Mouse (Mus musculus): ENCODE measurements around the gene Ccdc77.

Ccdc77 gene

DNA sequence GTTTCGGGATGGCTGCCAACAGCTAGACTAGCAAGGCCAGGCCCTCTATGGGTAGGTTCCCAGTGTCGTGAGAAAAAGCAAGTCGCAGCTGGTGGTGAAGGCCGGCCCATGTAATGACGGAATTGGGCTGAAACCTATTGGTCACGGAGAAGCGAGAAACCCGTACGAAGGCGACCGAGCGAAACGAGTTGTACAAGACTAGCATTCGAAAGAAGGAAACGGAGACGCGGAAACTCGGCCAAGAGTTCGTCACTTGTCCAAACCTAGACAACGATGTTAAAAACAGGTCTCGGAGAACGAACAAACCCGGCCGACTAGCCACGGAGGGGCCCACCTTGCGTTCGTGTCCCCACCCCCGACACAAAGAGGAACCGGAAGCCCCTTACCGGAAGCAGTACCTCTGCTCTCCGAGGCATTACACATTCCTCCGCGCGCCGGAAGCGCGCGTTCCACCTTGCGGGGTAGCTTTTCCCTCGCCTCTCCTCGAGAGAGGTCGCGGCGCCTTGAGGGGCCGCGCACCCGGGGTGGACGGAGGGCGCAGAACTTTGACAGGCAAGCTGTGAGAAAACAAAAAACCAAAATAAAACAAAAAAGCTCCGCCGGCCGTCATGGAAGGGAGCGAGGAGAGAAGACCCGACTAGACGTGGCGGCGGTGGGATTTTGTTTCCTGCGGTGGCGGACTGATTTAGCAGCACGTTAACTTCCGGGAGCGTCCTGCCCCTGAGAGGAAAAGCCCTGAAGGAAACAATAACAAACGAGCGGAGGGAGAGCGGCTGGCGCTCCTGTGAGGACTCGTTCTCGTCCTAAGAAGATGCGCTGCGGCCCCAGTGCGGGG, at the start of gene Ccdc77, which contains the start of gene Kdm5a:
Ccdc77 (minus strand) TSS at position 687 of the 835 bp plus-strand sequence.
Kdm5a (plus strand) TSS at position 437 of the 835 bp plus-strand sequence.
- DNase-seq (ENCODE audit: low spot score) = peak; percentile 93

DNA sequence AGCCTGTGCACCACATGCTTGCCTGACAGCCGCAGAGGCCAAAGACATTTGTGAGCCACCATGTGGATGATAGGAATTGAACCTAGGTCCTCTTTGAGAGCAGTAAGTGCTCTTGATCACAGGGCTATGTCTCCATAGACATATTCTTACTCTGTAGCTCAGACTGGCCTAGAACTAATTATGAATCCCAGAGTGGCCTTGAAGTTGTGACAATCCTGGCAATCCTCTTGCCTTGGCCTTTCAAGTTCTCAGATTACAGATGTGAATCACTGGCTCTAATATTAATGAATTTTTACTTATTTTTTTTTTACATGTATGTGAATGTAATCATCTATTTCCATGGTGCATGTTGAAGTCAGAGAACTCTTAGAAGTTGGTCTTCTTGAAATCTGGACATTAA, 39.8 kb upstream of the Ccdc77 start:
- DNase-seq (ENCODE audit: low spot score) = no peak

DNA sequence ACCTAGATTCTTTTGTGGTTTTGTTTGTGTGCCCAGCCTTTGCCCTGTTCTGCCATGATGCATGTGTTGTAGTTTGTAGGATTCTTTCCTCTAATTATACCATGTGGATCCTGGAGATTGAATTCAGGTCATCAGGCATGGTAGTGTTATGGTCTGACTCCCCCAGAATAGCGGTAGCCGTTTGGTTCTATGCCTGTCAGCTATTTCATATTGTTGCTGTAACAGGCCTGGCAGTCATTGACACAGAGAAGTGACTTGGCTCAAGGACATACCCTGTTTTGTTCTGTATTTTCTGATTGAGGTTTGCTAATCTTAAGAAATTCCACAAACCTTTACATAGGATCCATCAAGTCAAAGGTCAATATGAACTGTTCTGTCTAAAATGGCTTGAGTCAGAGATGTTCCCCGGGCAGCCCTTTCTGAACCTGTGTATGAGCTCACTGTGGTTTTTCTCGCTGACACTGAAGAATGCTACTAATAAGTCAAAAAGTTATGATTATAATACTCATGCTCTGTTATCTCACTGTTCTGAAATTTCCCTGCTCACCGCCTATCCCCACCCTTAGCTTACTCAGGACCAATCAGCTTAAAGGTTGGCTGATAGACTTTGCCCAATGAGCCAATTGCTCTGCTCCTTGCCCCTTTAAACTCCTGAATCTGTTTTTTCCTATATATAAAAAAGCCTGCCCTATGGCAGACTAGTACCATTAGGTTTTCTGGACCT, 31.6 kb upstream of the Ccdc77 start:
- no peak for DNase-seq (ENCODE audit: low spot score)

DNA sequence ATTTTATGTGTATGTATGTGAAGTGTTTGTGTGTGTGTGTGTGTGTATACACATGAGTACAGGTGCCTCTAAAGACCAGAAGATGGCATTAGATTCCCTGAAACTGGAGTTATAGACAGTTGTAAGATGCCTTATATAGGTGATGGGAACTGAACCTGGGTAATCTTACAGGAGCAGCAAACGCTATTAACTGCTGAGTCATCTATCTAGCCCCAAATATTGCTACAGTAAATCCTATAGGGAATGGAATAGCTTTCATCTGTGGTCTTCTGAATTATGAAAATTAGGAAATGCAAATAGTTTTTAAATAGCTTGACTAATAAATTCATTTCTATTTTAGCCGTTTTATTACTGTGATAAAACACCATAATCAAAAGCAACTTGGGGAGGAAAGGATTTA, 28.6 kb upstream of the Ccdc77 start:
- no peak for DNase-seq (ENCODE audit: low spot score)

DNA sequence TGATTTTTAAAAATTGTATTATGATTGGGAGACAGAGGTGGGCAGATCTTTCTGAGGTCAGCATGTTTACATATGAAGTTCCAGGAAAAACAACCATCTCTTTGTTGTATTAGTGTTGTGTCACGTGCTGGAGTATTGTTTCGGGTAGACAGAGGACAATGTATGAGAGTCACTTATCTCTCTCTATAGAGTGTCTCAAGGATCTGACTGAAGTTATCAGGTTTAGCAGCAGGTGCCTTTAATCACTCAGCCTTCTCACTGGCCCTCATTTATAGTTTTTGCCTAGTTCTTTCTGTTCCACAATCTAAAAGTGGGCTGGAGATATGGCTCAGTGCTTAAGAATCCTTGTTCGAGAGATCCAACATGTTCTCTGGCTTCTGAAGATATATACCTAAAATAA, 25.9 kb upstream of the Ccdc77 start:
- DNase-seq (ENCODE audit: low spot score) = no peak

DNA sequence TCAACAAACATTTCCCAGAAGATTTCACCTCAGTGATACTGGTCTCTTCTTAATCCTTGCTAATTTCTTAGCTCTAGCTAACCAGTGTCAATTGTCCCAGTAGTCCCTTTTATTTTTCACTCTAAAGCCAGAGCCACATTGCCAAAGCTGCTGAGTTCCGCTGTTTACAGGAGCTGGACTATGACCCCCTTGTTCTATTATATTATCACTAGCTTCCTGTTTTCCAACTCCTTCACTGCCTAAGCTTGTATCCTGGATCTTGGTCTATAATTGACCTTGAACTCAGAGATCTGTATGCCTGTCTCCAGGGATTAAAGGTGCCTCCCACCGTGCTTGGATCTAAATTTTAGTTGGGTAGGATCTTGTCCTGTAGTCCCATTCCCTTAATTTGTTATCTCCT, 12.6 kb upstream of the Ccdc77 start:
- no peak for DNase-seq (ENCODE audit: low spot score)

DNA sequence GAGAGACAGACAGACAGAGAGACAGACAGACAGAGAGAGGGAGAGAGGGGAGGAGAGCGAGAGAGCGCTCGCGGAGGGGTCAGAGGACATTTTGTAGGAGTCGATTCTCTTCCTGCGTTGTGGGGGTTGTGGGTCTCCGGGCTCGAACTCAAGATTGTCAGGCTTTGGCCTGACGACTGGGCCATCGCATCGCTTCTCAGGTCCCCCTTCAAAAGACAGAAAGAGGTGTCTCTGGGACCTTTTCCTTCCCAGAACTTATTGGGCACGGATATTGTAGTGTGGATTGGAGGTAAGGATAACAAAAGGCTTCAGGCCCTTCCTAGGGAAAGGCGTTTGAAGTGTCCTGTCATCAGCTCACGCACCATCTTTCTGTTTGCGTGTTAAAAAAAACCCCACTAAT, 877 bp upstream of the Ccdc77 start:
- peak; percentile 16 for DNase-seq (ENCODE audit: low spot score)

DNA sequence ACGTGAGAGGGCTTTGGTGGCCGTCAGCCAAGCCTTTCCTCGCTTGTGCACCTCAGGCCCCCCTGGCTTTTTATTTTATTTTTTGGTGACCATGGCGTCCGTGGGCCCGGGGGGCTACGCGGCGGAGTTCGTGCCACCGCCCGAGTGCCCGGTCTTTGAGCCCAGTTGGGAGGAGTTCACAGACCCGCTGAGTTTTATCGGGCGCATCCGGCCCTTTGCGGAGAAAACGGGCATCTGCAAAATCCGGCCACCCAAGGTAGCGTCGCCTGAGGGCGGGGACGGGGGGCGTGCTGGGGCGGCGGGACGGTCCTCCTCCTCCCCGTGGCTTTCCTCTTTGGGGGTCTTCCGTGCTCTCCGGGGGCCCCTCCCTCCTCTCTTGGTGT, 340 bp upstream of the Ccdc77 start:
- no peak for DNase-seq (ENCODE audit: low spot score)

DNA sequence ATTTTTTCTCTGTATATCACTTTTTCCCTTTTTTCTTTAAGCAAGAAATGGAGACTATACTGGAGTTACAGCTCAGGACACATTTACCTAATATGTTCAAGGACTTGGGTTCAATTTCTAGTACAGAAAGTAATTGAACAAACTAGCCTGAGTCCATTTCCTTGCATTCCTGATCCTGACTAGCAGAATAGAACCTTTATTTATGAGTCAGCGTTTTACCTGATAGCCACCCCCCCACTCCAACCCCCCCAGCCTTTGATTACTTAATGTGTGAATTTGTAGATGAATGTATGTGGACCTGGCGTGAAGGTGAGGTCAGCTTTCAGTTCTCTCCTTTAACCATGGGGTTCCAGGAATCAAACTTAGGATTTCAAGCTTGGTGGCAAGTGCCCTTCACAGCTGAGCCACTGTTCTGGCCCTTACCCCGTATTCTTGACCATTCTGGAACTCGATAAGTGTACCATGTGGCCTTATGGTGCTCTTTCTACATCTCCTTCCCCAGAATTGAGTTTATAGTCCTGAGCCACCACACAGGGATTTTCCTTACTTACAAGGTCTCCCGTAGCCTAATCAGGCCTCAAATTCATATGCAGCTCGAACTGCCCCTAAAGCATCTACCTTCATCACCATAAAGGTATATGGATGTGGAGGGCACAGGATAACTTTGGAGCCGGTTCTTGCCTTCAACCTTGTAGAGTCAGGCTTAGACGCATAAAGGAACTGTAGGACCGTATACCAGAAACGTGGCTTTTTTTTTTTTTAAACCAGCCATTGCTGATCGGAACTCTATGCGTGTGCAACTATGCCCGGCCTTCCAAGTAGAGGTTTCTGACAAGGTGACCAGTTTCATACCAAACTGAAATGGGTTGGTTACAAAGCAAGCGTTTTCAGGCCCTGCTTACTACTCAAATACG, 1.1 kb downstream of the Ccdc77 start:
- DNase-seq (ENCODE audit: low spot score) = no peak

DNA sequence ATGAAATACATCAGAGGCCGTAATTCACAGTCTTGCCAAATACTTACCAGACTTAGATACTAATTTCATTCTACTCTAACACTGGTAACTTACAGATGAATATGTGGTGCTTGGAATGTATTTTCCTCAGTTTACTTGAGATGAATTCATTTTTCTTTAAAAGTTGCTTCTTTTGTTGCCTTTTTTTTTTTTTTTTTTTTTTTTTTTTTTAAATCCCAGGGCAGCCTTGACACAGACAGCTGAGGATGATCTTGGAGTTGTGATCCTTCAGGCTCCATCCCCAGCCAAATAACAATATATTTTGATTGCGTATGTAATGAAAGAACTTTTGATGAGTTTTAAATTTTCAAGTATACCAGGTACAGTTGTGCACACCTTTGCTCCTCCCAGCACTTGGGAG, 2.0 kb downstream of the Ccdc77 start:
- DNase-seq (ENCODE audit: low spot score) = no peak

DNA sequence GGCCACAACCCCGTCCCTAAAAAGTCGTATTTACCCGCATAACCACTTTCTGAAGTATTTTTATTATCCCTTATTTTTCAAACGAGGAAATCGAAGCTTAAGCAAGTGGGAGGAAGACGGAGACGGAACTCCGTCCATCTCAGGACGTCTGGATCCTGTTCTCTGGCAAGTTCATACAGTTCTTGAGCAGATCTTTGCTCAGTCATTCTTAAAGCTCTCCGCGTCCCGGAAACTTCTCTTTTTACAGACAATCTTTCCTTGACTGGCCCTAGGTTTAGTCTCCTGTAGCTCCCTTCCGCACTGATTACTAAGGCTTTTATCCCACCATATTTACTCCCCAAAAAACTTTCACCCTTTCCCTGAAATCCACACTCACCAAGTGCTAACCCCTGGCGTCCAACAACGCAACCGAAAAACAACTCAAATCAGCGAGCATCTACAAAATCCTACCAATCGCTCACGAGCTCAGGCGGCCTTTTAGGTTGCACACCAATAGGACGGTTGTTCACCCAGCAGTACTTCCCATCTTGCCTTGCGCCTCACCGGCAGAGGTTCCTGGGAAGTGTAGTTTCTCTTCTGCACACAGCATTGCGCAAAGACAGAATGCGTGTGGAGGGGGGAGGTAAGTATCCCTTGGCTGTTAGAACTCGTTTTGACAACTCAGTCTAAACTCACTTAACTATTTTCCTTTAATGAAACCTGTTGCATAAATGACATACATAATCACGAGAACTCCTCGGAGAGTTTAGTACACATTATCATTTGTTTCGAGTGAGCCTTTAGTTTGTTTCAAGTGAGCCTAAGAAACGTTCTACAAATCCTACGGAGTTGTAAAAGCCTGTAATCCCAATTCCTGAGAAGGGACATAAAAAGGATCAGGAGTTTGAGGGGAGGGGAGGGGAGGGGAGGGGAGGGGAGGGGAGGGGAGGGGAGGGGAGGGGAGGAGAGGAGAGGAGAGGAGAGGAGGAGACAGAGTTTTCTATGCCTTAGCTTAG, 6.9 kb downstream of the Ccdc77 start:
- DNase-seq (ENCODE audit: low spot score) = peak; percentile 96

DNA sequence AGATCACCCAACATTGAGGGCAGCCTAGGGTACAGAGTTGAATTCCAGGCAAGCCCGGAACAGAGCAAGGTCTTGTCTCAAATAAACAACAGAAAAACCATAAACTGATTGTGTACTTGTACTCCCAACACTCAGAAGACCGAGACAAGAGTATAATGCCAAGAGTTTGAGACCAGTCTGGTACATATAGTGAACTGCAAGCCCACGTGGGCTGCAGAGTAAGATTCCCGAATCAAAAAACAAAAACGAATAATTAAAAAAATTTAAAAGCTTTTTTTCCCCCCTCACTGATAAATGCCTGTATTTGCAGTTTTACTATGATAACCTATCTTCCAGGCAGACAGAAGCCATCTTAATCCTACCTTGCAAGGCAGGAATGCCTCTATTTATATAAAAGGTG, 7.7 kb downstream of the Ccdc77 start:
- no peak for DNase-seq (ENCODE audit: low spot score)

DNA sequence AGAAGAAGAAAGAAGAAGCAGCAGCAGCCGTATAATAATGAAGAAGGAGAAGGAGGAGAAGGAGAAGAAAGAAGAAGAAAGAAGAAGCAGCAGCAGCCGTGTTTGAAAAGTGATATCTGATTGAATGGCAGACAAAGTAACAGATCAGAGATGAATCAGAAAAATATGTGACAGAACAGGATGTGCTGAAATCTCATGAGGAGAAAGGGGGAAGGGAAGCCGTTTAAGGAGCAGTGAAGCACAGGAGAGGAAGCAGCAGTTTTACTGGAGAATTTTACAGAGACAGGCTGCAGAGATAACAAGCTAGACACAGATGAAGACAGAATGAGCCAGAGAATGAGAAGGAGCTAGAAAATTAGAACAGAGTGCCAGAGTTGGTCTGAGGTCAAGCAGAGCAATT, 15.2 kb downstream of the Ccdc77 start:
- DNase-seq (ENCODE audit: low spot score) = no peak

DNA sequence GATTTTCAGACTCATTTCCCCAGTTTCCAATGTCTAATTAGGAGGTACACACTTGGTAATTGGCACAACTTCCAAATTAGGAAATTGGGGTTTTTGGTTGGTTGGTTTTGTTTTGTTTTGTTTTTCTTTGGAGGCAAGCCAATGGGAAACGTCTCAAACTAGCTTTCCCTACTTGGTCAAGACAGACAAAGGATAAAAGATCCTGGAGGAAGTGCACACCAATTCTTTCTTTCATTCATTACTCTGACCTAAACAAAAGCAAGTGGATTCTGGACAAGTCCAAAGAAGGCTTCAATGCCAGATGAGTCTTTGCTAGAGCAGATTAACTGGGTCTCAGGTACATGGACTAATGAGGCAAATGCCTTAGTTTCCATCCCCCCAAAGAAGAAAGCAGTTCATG, 20.2 kb downstream of the Ccdc77 start:
- no peak for DNase-seq (ENCODE audit: low spot score)

DNA sequence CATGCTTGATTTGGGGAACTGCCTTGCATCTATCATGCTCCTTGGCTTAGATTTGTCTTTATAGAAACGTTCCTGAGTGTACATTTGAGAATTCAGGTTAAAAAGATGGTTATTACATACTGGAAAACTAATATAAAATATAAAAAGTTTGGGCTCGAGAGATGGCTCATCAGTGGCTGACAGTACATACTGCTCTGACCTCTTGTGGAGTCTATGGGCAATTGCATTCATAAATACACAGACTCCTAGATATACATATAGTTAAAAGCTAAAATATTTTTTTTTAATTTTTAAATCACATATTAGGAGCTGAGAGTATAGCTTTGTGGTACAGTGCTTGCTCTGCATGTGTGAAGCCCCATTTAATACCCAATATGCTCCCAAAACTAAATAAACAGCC, 31.8 kb downstream of the Ccdc77 start:
- no peak for DNase-seq (ENCODE audit: low spot score)

DNA sequence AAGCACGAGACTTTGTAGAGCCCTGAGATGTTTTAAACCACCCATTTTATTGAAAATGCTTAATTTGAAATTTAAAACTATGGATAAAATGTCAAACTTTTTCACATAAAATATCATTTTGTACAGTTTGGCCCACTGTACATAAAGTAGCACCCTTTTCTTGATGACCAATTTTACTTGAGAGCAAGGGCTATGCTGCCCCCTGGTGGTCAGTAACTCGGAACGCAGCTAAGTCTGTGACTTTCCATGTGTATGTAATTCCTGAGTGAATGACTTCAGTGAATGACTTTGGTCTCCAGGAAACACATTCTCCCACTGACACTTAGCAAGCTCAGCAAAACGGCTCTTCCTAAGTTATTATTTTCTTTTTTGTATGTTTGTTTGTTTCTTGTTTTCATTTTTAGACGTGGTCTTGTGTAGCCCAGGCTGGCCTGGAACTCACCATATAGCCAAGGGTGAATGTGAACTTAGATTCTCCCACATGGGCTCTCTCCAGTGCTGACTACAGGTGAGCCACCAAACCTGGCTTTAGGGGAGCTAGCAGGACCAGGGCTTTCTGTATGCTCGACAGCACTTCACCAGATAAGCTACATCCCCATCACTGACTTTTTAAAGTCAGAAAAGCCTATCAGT, 39.8 kb downstream of the Ccdc77 start:
- DNase-seq (ENCODE audit: low spot score) = peak; percentile 92

DNA sequence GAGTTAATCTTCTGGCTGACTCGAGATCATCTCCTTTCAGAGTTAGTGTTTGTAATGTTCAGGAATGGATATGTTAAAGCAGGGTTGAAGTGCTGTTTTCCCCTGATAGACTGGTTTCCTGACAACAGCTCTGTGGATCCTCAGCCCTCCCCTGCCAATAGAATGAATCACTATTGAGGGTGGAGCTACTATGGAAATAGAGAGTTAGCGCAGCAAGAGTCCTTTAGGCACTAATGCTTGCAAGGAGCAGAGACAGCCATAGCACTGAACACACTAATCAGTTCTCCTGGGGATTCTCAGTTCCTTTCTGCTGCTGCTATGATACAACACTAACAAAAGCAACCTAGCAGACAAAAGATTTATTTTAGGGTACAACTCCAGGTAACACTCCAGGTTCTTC, 43.8 kb downstream of the Ccdc77 start:
- DNase-seq (ENCODE audit: low spot score) = no peak

DNA sequence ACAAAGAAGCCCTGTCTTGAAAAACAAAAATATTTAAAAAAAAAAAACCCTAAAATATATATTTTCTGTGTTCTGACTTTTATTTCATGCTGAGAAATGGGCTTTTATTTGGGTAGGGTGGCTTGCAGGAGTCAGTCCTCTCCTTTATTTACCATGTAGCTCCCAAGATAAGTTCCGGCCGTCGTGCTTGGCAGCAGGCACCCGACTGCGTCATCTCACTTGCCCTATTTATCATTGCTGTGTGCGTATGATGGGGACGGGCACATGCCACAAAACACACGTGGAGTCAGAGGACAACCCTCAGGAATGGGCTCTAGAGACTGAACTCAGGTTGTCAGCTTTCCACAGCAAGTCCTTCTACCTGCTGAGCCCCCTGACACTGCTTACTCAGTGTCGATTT, 45.0 kb downstream of the Ccdc77 start:
- DNase-seq (ENCODE audit: low spot score) = no peak

DNA sequence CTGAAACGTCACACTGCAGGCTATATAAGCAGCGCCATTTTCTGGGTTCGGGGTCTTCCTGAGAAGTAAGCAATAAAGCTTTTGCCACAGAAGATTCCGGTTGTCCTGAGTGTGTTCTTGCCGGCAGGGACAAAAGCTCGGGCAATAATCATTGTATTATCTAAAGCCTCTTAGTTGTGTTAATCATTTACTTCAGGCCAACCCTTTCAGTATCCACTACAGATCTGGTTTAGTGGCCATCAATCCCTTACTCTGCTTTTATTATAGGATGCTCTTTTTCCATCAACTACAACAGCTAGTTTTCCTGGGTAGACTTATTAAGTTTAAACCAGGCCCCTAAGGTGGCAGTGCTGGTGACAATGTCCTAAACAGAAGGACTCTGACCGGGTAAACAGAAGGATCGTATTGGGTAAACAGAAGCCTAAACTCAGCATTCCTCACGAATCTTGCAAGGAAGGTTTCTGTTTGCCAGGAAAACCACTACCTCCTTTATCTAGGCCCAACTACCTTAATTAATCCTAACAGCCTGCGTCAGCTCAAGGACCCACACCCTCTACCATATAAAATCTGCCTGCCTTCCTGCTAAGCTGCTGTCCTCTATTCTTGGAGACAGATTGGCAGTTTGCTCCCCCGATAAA, 45.8 kb downstream of the Ccdc77 start:
- DNase-seq (ENCODE audit: low spot score) = no peak

DNA sequence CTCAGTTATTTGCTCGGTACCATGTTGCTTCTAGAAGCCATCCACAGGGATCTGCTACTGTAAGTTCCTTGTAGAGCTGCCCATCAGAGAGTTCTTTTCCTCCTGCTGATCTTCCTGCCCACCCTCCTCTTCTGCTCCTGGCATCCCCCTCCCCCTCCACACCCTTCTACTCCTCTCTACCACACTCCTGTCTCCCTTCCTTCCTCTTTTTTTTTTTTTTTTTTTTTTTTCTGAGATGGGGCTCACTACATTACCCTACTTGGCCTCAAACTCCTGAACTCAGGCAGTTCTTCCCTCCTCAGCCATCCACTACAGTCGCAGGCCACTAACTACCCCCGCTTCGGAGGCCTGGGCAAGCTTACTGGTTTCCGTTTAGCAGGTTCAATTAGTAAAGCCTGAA, 51.7 kb downstream of the Ccdc77 start:
- no peak for DNase-seq (ENCODE audit: low spot score)

Data from embryo, embryonic 10 days (tissue).